Mouse (Mus musculus) liver, postnatal 0 days (tissue): ENCODE results near the gene Dglucy.

ENCODE experiments used
- CTCF ChIP-seq: sonication (generic); IDR thresholded peaks from 2 replicates; pipeline ENCODE4 v1.5.1; 2016; ENCODE audit warnings: antibody characterized with exemption, low read depth
- EP300 ChIP-seq: IDR thresholded peaks from 2 replicates; pipeline ENCODE4 v1.6.1; 2016; ENCODE audit warnings: antibody characterized with exemption, low read depth, mild to moderate bottlenecking

- TF ChIP-seq EP300 (no peak), CTCF (no peak)
These were observed 68.7 kb downstream of the Dglucy start for GRCm38 (mm10) chr12:100847437-100848080.
